Mouse (Mus musculus): ENCODE results near the gene Akap8.
A peak's percentile ranks its signal among the peaks of the same experiment; 100 is the strongest.

Gene Akap8

DNA sequence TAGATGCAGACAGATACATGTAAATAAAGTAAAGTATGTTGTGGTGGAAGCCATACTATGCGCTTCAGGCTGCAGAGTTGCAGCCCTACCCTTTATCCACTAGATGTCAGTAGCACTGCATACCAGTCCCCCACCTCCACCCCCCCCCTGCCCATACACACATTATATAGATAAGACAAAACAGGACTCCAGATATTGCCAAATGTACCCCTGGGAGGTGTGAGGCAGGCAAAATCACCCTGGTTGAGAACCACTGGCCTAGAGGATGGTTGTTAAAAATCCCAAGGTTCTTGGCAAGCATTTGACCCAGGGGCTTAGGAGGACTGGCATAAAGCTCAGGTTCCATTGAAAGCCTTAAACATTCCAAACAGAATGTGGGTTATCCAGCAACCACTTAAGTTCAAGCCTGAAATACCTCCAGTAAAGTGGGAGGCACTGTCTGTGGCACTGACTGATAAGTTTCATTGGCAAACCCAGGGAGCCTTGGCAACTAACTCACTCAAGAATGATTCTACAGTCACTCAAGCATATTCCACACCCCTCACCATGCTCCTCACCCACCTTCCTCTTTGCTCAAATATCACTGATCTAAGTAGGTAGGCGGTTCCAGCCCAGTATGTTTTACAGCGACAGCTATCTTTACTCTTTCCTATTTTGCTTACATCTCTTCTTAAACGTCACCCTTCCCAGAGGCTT, 28.1 kb upstream of the Akap8 start:
- DNase-seq (ENCODE audit: low read depth): no peak

DNA sequence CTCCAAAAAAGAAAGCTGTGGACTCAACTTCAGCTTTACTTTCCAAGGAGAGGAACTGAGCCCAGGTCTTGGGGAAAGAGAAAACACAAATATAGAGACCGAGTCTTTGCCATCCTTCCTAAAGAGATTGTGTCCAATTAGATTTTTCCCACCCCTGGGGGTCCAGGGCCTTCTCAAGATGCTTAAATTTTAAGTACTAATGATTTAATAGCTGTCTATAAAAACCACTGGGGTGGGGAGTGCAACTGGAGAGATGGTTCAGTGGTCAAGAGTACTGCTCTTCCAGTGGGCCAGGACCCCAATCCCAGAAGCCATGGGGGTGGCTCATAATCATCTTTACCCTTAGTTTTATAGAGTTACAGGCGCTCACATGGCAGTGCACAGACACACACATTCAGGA, 27.4 kb upstream of the Akap8 start:
- no peak for DNase-seq (ENCODE audit: low read depth)

DNA sequence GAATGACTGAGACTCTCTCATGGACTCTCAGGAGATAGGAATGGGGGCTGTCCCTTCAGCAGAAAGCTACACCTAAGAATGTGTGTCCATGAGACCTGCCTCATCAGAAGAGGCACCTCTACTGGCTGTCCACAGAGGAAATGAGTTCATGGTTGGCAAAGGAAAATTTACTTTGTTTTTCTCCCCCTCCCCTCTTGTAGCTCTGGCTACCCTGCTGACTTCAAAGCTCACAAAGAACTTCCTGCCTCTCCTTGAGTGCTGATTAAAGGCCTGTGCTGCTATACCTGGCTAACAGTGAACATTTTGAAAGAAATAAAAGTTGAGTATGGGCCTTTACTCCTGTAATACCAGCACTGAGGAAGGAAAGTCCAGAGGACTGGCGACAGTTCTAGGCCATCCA, 20.1 kb upstream of the Akap8 start:
- DNase-seq (ENCODE audit: low read depth): no peak

DNA sequence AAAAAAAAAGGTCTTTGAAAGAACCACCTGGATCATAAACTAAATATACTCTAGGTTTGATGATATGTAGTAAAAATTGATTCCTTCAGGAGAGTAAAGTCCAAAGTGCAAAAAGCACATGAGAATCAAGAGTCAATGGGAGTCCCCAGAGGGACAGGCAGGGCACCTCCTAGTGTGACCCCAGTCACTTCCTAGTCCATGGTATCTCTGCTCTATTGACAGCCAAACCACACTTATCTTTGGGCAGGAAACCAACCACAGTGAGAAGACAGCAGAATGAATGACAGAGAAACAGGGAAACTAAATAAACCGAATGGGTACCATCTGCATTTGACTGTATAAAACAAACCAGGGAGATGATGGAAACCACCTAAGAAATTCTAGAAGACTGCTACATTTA, 19.1 kb upstream of the Akap8 start:
- no peak for DNase-seq (ENCODE audit: low read depth)

DNA sequence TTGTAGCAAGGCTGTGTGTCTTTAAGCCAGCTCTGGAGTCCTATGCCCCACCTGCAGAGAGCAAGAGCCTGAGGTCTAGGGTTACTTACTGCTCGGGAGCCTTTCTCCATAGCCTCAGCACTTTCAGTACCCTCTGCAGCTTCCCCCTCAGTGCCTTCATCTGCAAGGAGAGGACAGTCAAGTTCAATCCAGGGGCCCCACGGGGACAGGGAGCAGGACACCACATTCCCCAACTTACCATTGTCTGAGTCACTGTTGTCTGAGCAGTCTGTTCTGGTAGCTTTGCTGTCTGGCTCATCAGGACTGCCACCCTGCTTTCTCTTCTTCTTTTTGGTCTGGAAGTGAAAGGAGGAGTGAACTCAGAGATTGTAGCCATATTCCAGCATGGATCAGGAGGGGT, 14.8 kb upstream of the Akap8 start:
- DNase-seq (ENCODE audit: low read depth): no peak

DNA sequence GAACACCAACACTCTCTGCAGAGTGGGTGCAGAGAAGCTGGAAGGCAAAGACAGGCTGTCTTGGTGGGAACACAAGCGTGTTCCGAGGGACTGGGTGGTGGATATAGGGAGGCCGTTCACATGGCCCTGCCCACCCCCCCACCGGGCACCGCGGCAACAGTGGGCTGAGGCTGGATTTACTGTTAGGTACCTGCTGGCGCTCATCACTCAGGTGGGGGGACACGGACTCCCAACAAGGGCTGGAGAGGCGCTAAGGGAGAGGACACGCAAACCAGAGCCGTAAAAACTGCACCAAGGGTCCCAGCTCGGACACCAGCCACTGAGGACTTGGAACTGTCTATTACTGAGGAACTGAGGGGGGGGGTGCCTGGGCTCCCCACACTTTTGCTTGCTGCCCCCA, 13.9 kb upstream of the Akap8 start:
- DNase-seq (ENCODE audit: low read depth): no peak

DNA sequence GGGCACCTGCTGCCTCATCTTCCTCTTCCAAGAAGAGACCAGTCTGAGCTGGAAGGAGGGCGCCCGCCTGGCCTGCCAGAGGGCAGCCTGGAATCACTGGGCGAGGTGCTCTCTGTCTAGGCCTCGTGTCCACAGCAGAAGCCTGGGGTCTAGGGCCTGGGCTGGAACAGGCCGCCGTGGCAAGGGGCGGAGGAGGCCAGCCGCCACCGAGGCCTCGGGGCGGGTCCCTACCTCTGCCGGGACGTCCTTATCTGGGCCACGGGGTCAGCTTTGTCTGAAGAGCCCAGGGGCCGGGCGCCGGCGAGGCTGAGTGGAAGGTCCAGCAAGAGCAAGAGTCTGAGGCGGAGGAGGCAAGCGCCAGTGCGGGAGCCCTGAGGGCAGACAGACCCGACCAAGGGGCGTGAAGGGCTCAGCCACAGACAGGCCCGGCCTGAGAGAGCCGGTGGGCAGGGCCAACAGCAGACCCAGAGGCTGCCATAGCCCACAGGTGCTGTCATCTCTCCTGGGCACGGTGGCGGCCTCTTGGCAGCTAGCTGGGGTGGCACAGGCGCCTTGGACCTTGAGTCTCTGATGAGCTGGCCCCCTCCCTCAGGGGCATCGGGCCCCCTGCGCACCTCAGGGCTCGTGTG, 12.8 kb upstream of the Akap8 start:
- no peak for DNase-seq (ENCODE audit: low read depth)

DNA sequence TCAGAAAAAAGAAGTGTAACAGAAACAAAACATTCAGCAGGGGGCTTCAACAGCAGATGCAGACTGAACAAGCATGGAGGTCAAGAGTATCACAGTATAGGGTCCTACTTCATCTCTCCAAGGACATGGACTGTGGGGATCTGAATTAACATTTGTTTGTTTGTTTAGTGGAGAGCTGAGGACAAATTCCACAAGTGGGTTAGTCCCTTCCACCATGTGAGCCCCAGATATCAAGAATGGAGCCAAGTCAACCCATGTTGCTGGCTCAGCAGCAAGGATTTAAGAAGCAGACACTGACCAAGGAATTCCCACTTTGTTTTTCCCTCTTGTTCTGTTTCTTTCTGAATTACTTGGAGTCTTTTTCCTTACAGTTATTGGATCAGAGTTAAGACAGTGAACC, 6.5 kb upstream of the Akap8 start:
- no peak for DNase-seq (ENCODE audit: low read depth)

DNA sequence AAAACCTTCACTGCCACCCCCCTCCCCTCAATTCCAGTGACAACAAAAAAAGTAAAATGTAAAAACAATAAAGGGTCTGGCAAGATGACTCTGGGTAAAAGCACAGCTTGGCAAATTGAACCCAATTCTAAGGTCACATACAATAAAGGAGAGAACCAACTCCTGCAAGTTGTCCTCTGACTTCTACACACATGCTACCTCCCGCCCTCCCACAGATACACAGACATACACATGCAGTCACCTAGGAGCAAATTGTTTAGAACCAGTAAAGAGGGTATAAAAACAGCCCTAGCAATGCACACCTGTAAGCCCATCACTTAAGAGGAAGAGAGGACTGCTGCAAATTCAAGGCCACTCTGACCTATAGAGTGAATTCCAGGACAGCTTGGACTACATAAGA, 1.8 kb upstream of the Akap8 start:
- DNase-seq (ENCODE audit: low read depth): no peak

DNA sequence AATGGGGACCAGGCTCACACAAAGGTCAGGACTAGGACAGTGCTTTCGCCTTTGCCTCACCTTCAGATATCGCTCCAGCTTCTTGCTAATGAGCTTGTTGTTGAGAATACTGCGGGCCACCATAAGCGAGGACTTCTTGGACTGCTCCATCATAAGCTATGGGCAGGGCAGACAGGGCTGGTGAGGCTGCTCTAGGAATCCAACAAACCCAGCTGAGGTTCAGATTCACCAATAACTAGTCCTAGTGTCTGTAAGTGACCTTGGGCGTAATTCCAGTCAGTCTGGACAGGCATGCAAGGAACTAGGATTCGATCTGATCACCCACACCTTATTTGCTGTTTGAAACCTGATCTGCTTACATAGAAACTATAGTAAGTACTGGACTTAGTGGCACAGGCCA, 798 bp upstream of the Akap8 start:
- no peak for DNase-seq (ENCODE audit: low read depth)

DNA sequence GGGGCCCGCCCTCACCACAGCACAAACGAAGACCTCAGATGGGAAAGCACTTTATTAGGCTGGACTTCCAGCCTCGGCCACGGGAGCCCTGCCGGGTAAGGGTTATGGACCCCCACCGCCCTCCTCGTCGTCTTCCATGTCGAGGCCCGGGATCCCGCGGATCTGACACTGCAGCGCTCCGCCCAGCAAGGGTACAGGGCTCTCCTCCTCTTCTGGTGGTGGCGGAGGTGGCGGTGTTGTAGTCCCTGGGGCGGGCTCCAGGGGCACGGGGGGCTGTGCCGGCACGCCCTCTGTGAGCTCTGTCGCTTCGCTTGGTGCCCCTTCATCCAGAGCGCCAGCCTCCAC, 324 bp upstream of the Akap8 start:
- DNase-seq (ENCODE audit: low read depth): peak; percentile 62

DNA sequence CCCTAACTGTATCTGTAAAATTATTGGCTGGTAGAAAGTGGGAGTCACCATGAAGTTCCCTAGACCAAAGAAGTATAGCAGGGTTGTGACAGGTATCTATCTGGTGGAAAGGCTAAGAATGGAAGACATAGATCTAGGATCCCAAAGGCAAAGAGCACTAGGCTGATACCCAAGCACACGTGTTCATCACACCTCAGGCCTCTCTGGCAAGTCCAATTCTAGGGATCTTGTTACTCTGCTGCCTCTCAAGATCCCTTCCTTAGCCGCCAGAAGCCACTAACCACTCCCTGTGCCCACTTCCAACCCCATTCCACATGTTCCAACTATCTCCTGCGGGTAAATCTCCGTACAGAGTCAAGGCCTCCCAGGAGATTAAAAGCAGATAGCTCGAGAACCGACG, 1.1 kb downstream of the Akap8 start:
- no peak for DNase-seq (ENCODE audit: low read depth)

DNA sequence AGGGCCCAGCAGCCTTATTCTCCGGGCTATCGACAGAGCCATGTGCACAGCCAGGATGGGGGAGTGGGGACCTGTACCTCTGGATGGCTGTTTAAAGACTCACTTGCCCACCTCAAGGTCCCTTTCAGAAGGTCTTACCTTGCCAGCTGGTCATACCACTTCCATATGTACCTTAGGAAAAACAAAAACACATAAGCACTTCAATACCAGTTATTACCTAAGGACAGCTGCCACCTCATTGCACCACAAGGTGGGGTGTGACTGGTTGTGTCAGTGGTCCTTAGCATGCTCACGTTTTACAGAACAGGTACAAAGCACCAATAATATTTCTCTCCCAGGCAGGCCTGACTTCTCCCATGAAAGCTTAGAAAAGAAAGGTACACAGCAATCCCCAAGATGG, 3.3 kb downstream of the Akap8 start:
- DNase-seq (ENCODE audit: low read depth): no peak

DNA sequence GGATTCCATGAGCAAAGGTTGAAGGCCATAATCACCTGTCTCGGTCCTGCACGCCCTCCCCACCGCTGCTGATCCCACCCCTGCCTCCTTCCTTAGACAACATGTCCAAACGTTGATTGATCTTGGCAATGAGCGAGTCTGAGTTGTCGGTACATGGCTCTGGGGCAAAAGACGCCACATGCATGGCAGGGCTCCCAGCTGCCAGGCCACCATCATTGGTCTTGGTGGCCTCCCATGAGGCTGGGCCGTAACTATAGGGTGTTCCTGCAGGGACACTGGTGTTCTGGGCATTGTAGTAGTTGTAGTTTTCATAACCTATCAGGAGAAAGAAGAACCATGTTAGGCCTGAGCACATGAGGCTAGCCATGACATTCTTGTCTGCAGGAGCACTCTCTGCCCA, 4.0 kb downstream of the Akap8 start:
- DNase-seq (ENCODE audit: low read depth): no peak

DNA sequence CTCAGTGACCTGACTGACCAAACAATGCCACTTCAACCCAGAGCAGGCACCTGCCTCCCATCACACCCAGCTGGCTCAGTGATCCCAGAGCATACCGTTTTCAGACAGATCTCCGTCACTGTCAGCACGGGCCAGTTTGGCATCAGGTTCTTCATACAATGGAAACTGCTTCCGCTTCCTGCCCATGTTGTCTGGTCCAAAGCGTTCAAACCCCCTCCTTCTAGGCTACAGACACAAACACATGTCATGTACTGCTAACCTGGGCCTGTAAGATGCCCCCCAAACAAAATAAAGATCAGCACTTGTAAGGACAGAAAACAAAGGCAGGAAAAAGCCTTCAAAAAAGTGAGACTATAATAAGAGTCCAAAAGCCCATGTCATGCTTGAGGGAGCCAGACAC, 5.5 kb downstream of the Akap8 start:
- no peak for DNase-seq (ENCODE audit: low read depth)

DNA sequence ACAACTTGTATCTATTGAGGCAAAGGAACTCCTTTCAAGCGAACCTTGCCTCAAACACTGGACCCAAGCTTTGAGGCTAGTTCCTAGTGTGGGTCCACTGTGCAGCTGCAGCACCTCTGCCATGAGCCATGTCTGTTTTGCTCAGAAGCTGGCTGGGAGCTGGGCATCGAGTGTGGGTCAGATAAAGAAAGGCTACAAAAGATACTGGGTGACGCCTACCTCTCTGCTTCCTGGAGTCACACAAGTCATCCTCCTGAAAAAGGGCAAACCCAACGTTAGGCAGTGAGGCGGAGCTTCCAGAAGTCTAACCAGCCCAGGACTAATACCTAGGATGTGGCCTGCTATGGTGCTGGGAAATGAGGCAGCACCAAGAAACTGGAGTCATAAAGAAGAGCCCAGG, 7.1 kb downstream of the Akap8 start:
- no peak for DNase-seq (ENCODE audit: low read depth)

DNA sequence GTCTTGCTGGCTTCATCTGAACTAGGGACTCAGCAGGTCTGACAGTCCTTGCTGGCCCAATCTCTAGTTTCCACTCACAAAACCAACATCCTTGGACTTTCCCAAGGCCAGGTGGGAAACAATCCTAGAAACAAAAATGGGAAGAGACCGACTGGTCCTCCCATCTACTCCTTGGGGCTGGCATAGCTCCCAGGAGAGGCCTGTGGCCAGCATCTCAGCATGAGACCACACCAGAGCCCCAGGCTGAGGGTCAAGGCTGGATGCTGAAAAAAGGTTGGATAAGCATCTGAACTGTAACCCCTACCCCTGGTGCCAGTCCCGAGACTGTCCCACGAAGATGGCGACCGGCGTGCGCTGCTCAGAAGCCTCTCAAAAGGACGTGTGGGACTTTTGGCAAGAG, 8.2 kb downstream of the Akap8 start:
- DNase-seq (ENCODE audit: low read depth): no peak

DNA sequence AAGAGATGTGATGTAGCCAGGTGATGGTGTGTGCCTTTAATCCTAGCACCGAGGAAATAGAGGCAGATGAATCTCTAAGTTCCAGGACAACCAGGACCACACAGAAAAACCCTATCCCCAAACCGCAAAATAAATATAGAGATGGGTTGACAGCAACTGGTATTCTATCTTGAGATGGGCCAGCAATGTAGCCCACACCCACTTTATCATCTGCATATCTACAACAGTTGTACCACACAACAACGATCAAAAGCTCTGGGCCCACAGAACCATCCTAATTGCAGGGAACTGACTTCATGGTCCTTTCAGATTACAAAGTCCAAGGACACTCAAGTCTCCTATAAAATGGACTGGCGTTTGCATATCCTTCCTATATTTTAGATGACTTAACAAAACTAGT, 13.1 kb downstream of the Akap8 start:
- DNase-seq (ENCODE audit: low read depth): no peak

DNA sequence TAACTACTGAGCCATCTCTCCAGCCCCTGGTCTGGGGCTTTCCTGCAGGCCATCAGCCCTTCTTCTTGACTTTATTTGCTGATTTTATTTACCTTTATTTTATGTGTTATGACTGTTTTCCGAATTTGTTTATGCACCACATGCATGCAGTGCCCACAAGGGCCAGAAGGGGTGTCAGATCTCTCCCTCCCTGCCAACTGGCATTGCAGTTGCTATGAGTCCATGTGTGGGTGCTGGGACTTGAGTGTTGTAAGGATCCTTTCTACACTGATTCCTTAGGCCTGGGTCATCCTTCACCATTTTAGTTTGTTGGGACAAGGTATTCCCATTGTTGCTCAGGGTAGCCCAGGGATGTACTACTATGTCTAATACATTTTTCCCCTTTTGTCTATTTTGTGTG, 22.9 kb downstream of the Akap8 start:
- no peak for DNase-seq (ENCODE audit: low read depth)

DNA sequence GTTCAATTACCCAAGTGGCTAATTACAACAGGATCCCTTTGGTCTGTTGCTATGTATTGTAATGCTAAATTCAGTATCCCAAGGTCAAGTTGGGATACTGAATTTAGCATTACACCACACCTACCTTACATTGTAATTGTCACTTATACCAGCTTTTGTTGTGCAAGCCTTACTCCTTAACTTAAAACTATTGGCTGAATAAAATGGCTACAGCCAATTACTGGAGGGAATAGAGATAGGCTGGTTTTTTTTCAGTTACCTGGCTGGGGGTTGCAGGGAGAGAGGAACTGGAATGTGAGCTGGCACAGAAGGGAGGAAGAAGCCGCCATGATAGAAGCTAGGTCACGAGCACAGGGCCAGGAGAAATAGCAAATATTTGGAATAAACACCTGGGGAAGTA, 25.1 kb downstream of the Akap8 start:
- DNase-seq (ENCODE audit: low read depth): no peak

DNA sequence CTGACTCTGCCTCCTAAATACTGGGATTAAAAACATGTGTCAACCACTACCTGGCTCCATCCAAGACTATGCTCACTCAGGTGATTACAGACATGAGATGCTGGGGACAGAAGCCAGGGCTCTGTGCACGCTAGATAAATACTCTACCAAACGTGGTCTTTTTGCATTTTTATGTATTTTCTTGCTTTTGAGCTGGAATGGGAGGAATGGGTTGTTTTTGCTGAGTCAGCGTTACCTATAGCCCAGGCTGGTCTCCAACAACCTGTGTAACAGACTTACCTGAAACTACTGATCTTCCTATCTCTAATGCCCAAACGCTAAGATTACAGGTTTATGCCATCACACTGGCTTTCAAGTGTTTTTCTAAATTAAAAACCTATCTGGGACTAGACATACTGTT, 25.9 kb downstream of the Akap8 start:
- no peak for DNase-seq (ENCODE audit: low read depth)

DNA sequence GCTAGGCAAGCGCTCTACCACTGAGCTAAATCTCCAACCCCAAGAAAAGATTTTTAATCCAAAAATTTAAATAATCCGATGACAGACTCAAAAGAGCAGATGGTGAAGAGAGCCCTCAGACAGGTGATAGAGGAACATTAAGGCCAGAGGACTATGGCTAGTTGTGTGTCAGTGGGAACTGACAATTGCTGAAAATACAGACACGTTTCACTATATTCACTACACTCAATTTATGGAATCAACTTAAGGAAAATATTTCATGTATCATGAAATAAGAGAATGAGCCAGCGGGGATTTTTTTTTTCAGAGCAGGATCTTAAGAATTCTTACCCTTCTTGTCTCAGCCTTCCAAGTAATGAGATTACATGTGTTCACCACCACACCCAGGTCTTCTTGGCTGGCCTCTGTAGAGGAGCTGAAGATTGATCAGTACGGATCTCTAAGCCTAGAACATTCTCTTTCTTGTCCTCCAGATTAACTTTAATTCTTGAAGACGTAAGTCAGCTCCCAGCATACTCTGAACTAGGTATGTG, 35.8 kb downstream of the Akap8 start:
- no peak for DNase-seq (ENCODE audit: low read depth)

DNA sequence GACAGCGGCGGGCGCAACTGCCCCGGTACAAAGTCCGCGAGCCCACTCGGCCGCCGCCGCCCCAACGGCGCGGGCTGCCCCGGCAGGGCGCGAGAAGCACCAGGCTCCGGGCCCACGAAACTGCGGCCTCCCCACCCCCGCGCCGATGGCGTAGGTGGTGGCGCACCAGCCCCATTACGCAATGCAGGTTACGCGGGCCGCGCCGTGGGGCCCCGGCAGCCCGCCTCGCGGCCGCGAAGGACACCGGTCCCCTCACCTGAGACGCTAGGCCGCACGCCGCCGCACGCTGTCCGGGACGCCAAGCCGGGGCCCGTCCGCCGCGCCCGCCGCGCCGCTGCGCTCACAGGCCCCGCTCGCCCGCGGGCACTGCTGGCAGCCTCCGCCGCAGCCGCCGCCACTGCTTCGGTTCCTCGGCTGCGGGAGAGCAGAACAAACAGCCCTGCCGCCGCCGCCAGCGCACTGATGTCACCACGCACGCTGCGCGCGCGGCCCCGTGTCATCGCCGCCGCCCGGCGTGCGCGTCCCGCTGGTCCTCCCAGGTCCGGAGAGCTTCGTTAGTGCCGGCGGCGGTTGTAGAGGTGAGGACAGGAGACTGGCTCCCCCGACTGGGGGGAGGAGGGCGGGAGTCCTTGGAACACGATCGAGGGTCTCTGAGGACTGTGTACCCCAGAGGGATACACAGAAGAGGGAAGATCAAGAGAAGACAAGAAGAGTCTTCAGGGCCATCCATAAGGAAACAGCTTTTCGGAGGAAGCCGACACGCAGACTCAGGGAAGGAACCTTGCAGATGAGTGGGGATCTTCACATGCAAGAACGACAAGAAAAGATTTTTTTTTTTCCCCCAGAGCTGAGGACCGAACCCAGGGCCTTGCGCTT, 36.5 kb downstream of the Akap8 start, which contains the start of gene Brd4:
Brd4 (minus strand) TSS at position 461 of the 876 bp plus-strand sequence.
- peak; percentile 59 for DNase-seq (ENCODE audit: low read depth)

Measured in c-Kit-positive CD71-negative TER-119-negative erythroid progenitor cells, embryonic 14.5 days (primary cell).